Mouse (Mus musculus) testis, adult 2 months (tissue): ENCODE results near the gene Tmem175.

Experiments used
- CTCF ChIP-seq: fragments of 200-500 bp; IDR thresholded peaks from 2 replicates; pipeline ENCODE4 v1.5.1; 2012; ENCODE audit warnings: low read depth, mild to moderate bottlenecking, inconsistent platforms, low read length, moderate library complexity; ENCODE audit not compliant: control insufficient read depth, insufficient read depth, insufficient replicate concordance
- POLR2A ChIP-seq: fragments of 200-500 bp; IDR thresholded peaks from 2 replicates; pipeline ENCODE4 v1.6.1; 2012; ENCODE audit warnings: low read depth, mild to moderate bottlenecking, inconsistent platforms, low read length, moderate library complexity; ENCODE audit not compliant: control insufficient read depth

- TF ChIP-seq CTCF (no peak), POLR2A (no peak)
Observed at GRCm38 (mm10) chr5:108676772-108677498, 47.4 kb downstream of the Tmem175 start.
